Mouse (Mus musculus) G1E (cell line): ENCODE measurements around the gene Cops4. TPM values are rescaled to one million over a fixed set of nuclear protein-coding genes. Genes with fewer than 3 reads are reported as not detected.

Experiments used
- ATAC-seq: 2 replicates; pipeline ENCODE4 v1.8.0; 2016; ENCODE audit warnings: mild to moderate bottlenecking; ENCODE audit not compliant: insufficient number of reproducible peaks, poor library complexity, low FRiP score, severe bottlenecking; ENCODE audit errors: extremely low read depth
- DNase-seq: peaks from one replicate; pipeline ENCODE4 v3.0.0; 2012; ENCODE audit warnings: low spot score
- H3K27me3 ChIP-seq: 2 replicates; pipeline ENCODE4 v1.6.1; 2012; ENCODE audit warnings: mild to moderate bottlenecking, low read length, inconsistent platforms; ENCODE audit not compliant: insufficient read depth
- H3K36me3 ChIP-seq: replicated peaks from 2 replicates; pipeline ENCODE3; 2012; ENCODE audit warnings: mild to moderate bottlenecking, inconsistent platforms
- H3K4me1 ChIP-seq: 2 replicates; pipeline ENCODE4 v1.6.1; 2012; ENCODE audit warnings: low read depth, low read length, inconsistent platforms, mixed read lengths; ENCODE audit not compliant: insufficient read depth
- H3K4me3 ChIP-seq: 2 replicates; pipeline ENCODE4 v1.5.1; 2012; ENCODE audit warnings: low read depth, mild to moderate bottlenecking, inconsistent platforms, low read length, moderate library complexity, mixed read lengths
- H3K9me3 ChIP-seq: replicated peaks from 2 replicates; pipeline ENCODE4 v1.6.1; 2012; ENCODE audit warnings: inconsistent platforms
- CTCF ChIP-seq: IDR thresholded peaks from 2 replicates; pipeline ENCODE4 v1.5.1; 2012; ENCODE audit warnings: low read depth, low read length, inconsistent platforms, mixed read lengths
- GATA1 ChIP-seq: IDR thresholded peaks from 2 replicates; pipeline ENCODE4 v1.6.1; 2012; ENCODE audit warnings: borderline replicate concordance, low read length, inconsistent platforms, mixed read lengths
- GATA2 ChIP-seq: IDR thresholded peaks from 2 replicates; pipeline ENCODE4 v1.6.1; 2012; ENCODE audit warnings: low read depth, low read length, inconsistent platforms, borderline replicate concordance
- POLR2AphosphoS5 ChIP-seq: IDR thresholded peaks from 2 replicates; pipeline ENCODE4 v1.6.1; 2012; ENCODE audit warnings: low read depth, low read length, inconsistent platforms; ENCODE audit not compliant: insufficient replicate concordance
- TAL1 ChIP-seq: conservative IDR thresholded peaks from 2 replicates; pipeline ENCODE4 v1.6.1; 2012; ENCODE audit warnings: low read depth, low read length, inconsistent platforms, mixed read lengths
- polyA plus RNA-seq: library from polyadenylated mRNA; stranded (reverse); fragments of >175 nt; gene quantifications from 2 replicates; pipeline ENCODE4 v1.2.3, GENCODE M21; 2012
- total RNA-seq, 2 experiments: library from RNA; stranded (forward) in 1 of 2; stranded (reverse) in 1 of 2; fragments of 200-1000 nt in 1 of 2; fragments of >200 nt in 1 of 2; fragmentation: Nextera tagmentation in 1 of 2; gene quantifications; 2 replicates each; pipeline ENCODE4 v1.2.3; 2014 to 2017

The Cops4 gene
- total and polyA plus RNA-seq, 3 experiments: 11.9 to 120 (median 84.4) TPM

- H3K4me3 ChIP-seq: peak overlapping the region; percentile 57; the same call in 1 of the 2 replicates
- H3K9me3 ChIP-seq: no peaks in the 10 kb centered on the region
- H3K27me3 ChIP-seq: peaks cover 17% of the 10 kb centered on the region
- no peak for TF ChIP-seq CTCF
- no peak for TF ChIP-seq GATA2
- no peak for TF ChIP-seq GATA1
- TF ChIP-seq TAL1: no peak
- no peak for TF ChIP-seq POLR2AphosphoS5
- ATAC-seq (0 out of 2 replicates have a peak, but pooled peaks have one; percentile 5), DNase-seq (no peak)
- H3K4me1 ChIP-seq: peaks cover 61% of the 10 kb centered on the region
- no peaks in the 10 kb centered on the region for H3K36me3 ChIP-seq
Measured at GRCm38 (mm10) chr5:100569250-100569934, 51.3 kb downstream of the Cops4 start.

DNA sequence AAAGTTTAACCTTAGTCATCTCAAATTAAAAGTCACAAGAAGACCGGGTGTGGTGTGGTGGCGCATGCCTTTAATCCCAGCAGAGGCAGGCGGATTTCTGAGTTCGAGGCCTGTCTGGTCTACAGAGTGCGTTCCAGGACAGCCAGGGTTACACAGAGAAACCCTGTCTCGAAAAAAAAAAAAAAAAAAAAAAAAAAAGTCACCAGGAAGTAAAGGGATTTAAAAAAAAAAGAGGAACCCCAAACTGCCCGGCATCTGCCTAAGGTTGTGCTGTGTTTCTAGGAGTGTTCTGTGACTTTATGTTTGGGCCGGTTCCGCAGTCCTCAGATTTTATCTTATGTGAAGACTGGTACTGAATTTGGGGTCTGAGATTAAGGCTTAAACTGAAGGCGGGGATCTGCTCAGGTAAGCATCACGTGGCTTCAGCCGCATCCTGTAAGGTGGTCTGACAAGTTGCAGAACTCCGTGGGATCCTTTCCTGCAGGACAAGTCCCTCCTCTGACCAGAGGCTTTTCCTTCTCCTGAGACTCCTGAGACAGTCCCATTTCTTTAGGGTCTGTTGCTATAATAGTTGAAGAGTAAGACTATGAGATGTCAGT, 52.0 kb downstream of the Cops4 start:
- DNase-seq: no peak
- H3K4me1 ChIP-seq: peaks cover 65% of the 10 kb centered on the region
- no peak for TF ChIP-seq CTCF
- no peak for TF ChIP-seq GATA1
- no peak for TF ChIP-seq TAL1
- TF ChIP-seq GATA2: no peak
- no peak for TF ChIP-seq POLR2AphosphoS5
- peak overlapping the region; percentile 49 for H3K4me3 ChIP-seq
- no peaks in the 10 kb centered on the region for H3K9me3 ChIP-seq
- peaks cover 17% of the 10 kb centered on the region for H3K27me3 ChIP-seq
- ATAC-seq: no peak
- H3K36me3 ChIP-seq: no peaks in the 10 kb centered on the region

DNA sequence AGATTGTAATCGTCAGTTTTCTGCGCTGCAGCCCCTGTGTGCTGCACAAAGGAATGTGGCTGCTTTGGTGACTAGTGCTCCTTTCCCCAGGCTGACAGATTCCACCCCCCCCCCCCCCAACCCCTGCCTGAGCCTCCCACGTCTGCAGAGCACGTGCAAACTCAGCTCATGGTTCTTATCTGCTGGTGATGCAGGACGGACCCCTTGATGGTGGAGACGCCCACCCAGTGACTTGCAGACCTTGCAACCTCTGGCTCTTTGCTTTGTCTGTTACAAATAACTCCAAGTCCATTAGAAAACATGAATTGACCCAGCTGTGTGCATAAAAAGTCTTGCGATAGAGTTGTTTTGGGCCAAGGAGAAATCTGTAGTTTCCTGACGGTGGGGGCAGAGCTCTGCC, 52.6 kb downstream of the Cops4 start:
- Histone ChIP-seq H3K4me3 (peak overlapping the region; percentile 49; the same call in 1 of the 2 replicates), H3K9me3 (no peaks in the 10 kb centered on the region), H3K36me3 (no peaks in the 10 kb centered on the region), H3K27me3 (peaks cover 17% of the 10 kb centered on the region), H3K4me1 (peaks cover 66% of the 10 kb centered on the region)
- ATAC-seq (no peak), DNase-seq (no peak)
- TF ChIP-seq GATA1: no peak
- TF ChIP-seq TAL1: no peak
- TF ChIP-seq CTCF: no peak
- no peak for TF ChIP-seq GATA2
- no peak for TF ChIP-seq POLR2AphosphoS5

DNA sequence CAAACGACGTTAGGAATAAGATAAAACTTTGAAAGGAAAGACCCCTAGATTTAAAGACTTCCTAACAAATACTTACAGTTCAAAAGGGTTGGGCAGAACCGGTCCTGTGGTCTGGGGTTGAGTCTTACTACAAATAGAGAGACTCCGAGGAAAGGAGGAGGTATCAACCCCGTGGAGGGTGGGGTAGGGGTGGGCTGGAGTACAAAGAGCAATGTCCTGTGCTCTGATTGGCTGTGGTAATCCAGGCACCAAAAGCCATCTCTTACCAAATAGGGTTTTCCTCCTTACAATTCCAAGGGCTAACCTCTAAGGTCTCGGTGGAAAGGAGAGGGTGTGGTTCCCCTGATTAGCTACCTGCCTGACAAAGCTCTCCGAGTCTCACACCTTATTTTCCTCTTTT, 54.0 kb downstream of the Cops4 start, which contains the start of gene Plac8:
Gene Plac8 (minus strand): TSS at position 177 of the 400 bp plus-strand sequence.
- TF ChIP-seq GATA1 (no peak), TAL1 (no peak), POLR2AphosphoS5 (no peak), CTCF (no peak), GATA2 (no peak)
- Histone ChIP-seq H3K27me3 (peaks cover 15% of the 10 kb centered on the region; the same call in 1 of the 2 replicates), H3K4me3 (no peak within 1 kb of the TSS), H3K9me3 (no peaks in the 10 kb centered on the region), H3K36me3 (no peaks in the 10 kb centered on the region), H3K4me1 (peaks cover 61% of the 10 kb centered on the region)
- no peak for DNase-seq
- ATAC-seq: no peak

DNA sequence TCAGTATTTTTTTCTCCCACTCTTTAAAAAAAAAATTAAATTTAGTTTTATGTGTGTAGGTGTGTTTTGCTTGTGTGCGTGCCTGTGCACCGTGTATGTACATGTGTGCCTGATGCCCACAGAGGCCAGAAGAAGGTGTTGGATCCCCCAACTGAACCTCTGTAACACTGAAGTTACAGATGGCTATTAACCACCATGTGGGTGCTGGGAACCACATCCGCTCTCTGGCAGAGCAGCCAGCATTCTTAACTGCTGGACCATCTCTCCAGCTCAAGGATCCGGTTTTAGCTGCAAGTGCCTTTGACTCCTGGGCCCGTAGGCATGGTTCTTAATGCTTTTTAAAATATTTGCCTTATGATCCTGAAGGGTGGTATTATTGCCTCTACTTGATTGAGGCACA, 55.1 kb downstream of the Cops4 start:
- DNase-seq: no peak
- ATAC-seq: no peak
- no peak overlapping the region for H3K4me3 ChIP-seq
- H3K36me3 ChIP-seq: no peaks in the 10 kb centered on the region
- H3K27me3 ChIP-seq: peaks cover 18% of the 10 kb centered on the region
- no peaks in the 10 kb centered on the region for H3K9me3 ChIP-seq
- TF ChIP-seq CTCF: no peak
- TF ChIP-seq POLR2AphosphoS5: no peak
- TF ChIP-seq GATA1: no peak
- TF ChIP-seq TAL1: no peak
- TF ChIP-seq GATA2: no peak
- peaks cover 56% of the 10 kb centered on the region for H3K4me1 ChIP-seq

DNA sequence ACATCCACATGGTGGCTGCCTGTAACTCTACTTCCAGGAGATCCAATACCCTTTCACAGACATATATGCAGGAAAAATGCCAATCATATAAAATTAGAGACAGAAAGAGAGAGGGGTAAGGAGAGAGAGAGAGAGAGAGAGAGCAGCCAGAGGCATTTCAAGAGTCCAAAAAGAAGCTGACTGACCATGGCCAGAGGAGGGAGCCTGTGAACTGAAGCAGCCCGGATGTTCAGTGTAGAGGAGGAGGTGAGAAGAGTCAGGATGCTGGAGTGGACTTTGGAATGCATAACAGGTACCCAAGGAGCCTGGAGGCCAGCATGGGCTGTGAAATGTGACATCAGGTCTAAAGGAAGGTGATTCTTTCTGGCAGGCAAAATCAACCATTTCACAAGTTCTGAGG, 56.7 kb downstream of the Cops4 start:
- Histone ChIP-seq H3K36me3 (no peaks in the 10 kb centered on the region), H3K4me3 (no peak overlapping the region), H3K27me3 (peaks cover 28% of the 10 kb centered on the region), H3K4me1 (peaks cover 45% of the 10 kb centered on the region), H3K9me3 (no peaks in the 10 kb centered on the region)
- ATAC-seq: no peak
- TF ChIP-seq TAL1 (no peak), CTCF (no peak), GATA2 (no peak), GATA1 (no peak), POLR2AphosphoS5 (no peak)
- no peak for DNase-seq
